Mouse (Mus musculus) inflammation-experienced regulatory T-cells (primary cell): ENCODE measurements around the gene Smarcad1. TPM values are rescaled to one million over a fixed set of nuclear protein-coding genes. Genes with fewer than 3 reads are reported as not detected.

Source experiments
- polyA plus RNA-seq, 2 experiments: library from polyadenylated mRNA; unstranded; fragments of 100-300 nt; shearing (Covaris generic); gene quantifications; one replicate each; pipeline ENCODE4 v1.2.1; 2017

Smarcad1 gene
- polyA plus RNA-seq = 10 to 100 TPM; 37.0 to 40.6 TPM

GRCm38 (mm10) chr6:65042491-65043171 is at the start of gene Smarcad1:
TSS of gene Smarcad1 (plus strand) at chr6:65042583.

GRCm38 (mm10) chr6:65144621-65145205 is 102.3 kb downstream of the Smarcad1 start, which contains the start of gene Hpgds:
TSS of gene Hpgds (minus strand) at chr6:65144908.

Other genes starting within 250 kb of the Smarcad1 start
- 1 to 10 TPM; 3.0 to 3.5 TPM for gene Hpgds, start 102.3 kb downstream of the Smarcad1 start, polyA plus RNA-seq